Mouse (Mus musculus): Measurements from ENCODE around the gene Kcnc2. TPM values are rescaled to one million over a fixed set of nuclear protein-coding genes. Genes with fewer than 3 reads are reported as not detected.

Kcnc2 gene
- polyA plus RNA-seq, 1 experiment from 2014 or later: 2.2 TPM

- Histone ChIP-seq H3K27me3 (no peaks in the 10 kb centered on the region), H3K4me1 (no peaks in the 10 kb centered on the region), H3K4me3 (no peak overlapping the region), H3K36me3 (no peaks in the 10 kb centered on the region), H3K27ac (replicated peaks) (no peak overlapping the region), H3K9ac (replicated peaks) (no peak overlapping the region), H3K4me2 (replicated peaks) (no peak overlapping the region), H3K9me3 (no peaks in the 10 kb centered on the region)
- no peak for ATAC-seq (ENCODE audit: low FRiP score, low read depth)
Observed at GRCm38 (mm10) chr10:112485819-112486218, 214.9 kb downstream of the Kcnc2 start.

GRCm38 (mm10) chr10:112488751-112489150 is 217.8 kb downstream of the Kcnc2 start:
- WGBS: 85% methylated on average over 4 of the region's 4 CpGs

More at GRCm38 (mm10) chr10:112488751-112489150, 217.8 kb downstream of the Kcnc2 start:
- H3K36me3 ChIP-seq: no peaks in the 10 kb centered on the region
- H3K9me3 ChIP-seq: no peaks in the 10 kb centered on the region
- no peak overlapping the region for H3K27ac ChIP-seq (replicated peaks)
- no peaks in the 10 kb centered on the region for H3K27me3 ChIP-seq
- H3K4me3 ChIP-seq: no peak overlapping the region
- ATAC-seq (ENCODE audit: low FRiP score, low read depth): no peak
- H3K4me1 ChIP-seq: no peaks in the 10 kb centered on the region
- no peak overlapping the region for H3K9ac ChIP-seq (replicated peaks)
- H3K4me2 ChIP-seq (replicated peaks): no peak overlapping the region

Other genes starting within 250 kb of the Kcnc2 start
- 0.26 TPM in 1 of 2 replicates, not detected in the other for gene Glipr1l1, start 210.9 kb upstream of the Kcnc2 start, polyA plus RNA-seq (2016; fragmentation: Nextera tagmentation; extraction: Ambion mirVana)
- gene Glipr1l2, start 187.8 kb upstream of the Kcnc2 start, polyA plus RNA-seq (2016; fragmentation: Nextera tagmentation; extraction: Ambion mirVana): not detected in 2 replicates
- gene Glipr1l3, start 110.8 kb upstream of the Kcnc2 start, polyA plus RNA-seq (2016; fragmentation: Nextera tagmentation; extraction: Ambion mirVana): not detected in 2 replicates
- gene Caps2, start 107.5 kb upstream of the Kcnc2 start, polyA plus RNA-seq (2016; fragmentation: Nextera tagmentation; extraction: Ambion mirVana): 0.10 TPM in 1 of 2 replicates, not detected in the other